Mouse (Mus musculus) telencephalon, adult 2 months (tissue): ENCODE results near the gene Tmem108.

ENCODE experiments used
- DNase-seq: peaks from one replicate; pipeline ENCODE4 v3.0.0-alpha.2; 2011; ENCODE audit warnings: low read depth, low spot score

Gene Tmem108

GRCm38 (mm10) chr9:103449651-103450050, 312.0 kb downstream of the Tmem108 start:
- DNase-seq, result no peak

GRCm38 (mm10) chr9:103449092-103449491, 312.5 kb downstream of the Tmem108 start:
- DNase-seq, result no peak

- no peak for DNase-seq
These were observed 317.0 kb downstream of the Tmem108 start for GRCm38 (mm10) chr9:103444656-103445055.

GRCm38 (mm10) chr9:103443824-103444185, 317.8 kb downstream of the Tmem108 start:
- DNase-seq, result no peak

- DNase-seq, result no peak
These were observed 318.4 kb downstream of the Tmem108 start for GRCm38 (mm10) chr9:103443121-103443823.

GRCm38 (mm10) chr9:103440597-103440996, 321.0 kb downstream of the Tmem108 start:
- DNase-seq, result no peak

GRCm38 (mm10) chr9:103437104-103437503, 324.5 kb downstream of the Tmem108 start:
- no peak for DNase-seq

GRCm38 (mm10) chr9:103434116-103434515, 327.5 kb downstream of the Tmem108 start:
- no peak for DNase-seq
